Mouse (Mus musculus) gastrocnemius, postnatal 25 days (tissue): ENCODE results near the gene Olfr709-ps1. TPM values are rescaled to one million over a fixed set of nuclear protein-coding genes. Genes with fewer than 3 reads are reported as not detected.
"Not testable (repeated sequence)": the region's sequence is repeated elsewhere in the genome, so short reads cannot be mapped to it uniquely, and the experiment has no call there.

Experiments
- DNase-seq: peaks from one replicate; pipeline ENCODE4 v3.0.0; 2022
- long read RNA-seq, 2 experiments: library from polyadenylated mRNA; stranded (forward); transcript quantifications; one replicate each; pipeline ENCODE4 v2.0.0; 2021
- total RNA-seq, 2 experiments: library from RNA; stranded (reverse); gene quantifications; 1 replicate in 1 of 2; 2 replicates in 1 of 2; pipeline ENCODE4 v1.2.3; 2021

Gene Olfr709-ps1
- total RNA-seq = not detected
- long read RNA-seq, experiment 1 = 0 reads
- long read RNA-seq, experiment 2 = 0 reads

DNA sequence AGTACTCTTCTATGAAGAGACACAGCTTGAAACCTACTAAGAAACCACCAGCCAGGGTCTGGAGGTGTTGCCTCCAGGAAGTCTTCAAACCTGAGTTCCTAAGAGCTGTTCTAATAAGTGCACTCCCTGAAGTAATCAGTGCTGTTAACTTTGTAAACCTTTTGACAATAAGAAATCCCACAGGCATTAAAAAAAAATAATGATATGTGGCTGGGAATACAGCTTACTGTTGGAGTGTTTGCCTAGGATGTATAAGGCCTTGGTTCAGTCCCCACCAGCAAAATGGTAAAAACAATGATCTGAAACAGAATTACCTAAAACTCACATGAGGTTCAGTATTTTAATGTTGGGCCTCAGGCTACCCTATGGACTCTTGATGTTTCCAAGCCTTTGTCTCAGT lies at the start of gene Olfr709-ps1:
Olfr709-ps1 (minus strand) TSS at position 101 of the 400 bp plus-strand sequence.
- no peak for DNase-seq

DNA sequence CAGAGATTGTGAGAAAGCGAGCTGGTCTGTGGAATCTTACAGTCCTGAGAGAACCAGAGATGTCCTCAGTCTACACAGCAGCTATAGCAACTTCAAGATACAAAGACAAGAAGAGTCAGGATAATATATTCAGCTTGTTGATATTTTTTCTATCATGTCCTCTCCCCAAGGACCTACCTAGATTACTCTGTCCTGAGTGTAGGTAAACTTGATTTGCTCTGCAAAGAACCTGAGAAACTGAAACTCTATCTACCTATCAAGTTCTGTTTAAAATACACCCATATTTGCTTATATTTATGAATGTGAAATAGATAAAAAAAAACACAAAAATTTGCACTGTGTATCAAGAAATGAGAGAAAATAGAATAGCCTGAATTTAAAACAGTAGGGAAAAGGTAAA lies 43.3 kb upstream of the Olfr709-ps1 start, which contains the start of gene Olfr711:
Olfr711 (minus strand) TSS at position 101 of the 400 bp plus-strand sequence.
- DNase-seq = no peak

GRCm38 (mm10) chr7:106967503-106967902 lies 35.5 kb upstream of the Olfr709-ps1 start:
- not testable (repeated sequence) for DNase-seq

- no peak for DNase-seq
Measured at GRCm38 (mm10) chr7:106963837-106964236, 31.8 kb upstream of the Olfr709-ps1 start, which contains the start of gene Olfr6. TSS of gene Olfr6 (minus strand) at chr7:106963937.

DNA sequence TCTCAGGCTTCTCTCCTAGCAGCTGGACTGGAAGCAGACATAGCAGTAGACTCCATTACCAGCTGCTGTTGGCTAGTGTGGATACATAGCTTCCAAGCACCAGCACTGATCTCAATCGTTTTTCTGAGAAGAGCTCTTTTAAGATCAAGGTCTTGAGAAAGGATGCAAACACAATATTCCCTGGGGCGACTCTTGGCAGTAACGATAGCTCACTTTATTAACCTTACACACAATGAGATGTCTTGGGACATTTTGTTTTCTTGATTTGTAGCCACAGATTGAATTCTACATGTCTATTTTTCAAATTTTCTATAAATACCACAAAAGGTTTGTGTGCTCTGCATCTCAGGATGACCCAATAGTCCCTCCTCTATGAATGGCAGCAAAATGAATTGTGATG lies 16.2 kb upstream of the Olfr709-ps1 start, which contains the start of gene Olfr710:
Olfr710 (minus strand) TSS at position 101 of the 400 bp plus-strand sequence.
- DNase-seq = no peak

DNA sequence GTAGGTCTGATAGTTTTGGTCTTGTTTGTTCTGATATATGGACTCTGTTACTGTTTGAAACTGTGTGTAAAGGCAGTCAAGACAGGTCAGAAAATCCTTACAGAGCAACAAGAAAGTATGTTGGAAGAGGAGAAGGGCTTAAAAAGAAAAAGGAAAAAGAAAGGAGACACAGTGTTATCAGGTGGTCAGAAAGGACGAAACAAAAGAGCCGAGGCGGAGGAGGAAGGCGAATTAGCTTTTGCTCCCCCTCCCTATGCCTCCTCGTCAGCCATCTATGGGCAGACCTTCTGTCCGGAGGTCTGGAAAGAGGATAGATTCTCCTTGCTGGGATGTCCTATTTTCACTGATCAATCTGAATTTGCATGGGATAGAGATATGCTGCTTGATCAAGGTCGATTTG lies 11.1 kb downstream of the Olfr709-ps1 start:
- DNase-seq = not testable (repeated sequence)

GRCm38 (mm10) chr7:106907676-106908075 lies 24.3 kb downstream of the Olfr709-ps1 start, which contains the start of gene Olfr1532-ps1:
TSS of gene Olfr1532-ps1 (plus strand) at chr7:106908001.
- no peak for DNase-seq

DNA sequence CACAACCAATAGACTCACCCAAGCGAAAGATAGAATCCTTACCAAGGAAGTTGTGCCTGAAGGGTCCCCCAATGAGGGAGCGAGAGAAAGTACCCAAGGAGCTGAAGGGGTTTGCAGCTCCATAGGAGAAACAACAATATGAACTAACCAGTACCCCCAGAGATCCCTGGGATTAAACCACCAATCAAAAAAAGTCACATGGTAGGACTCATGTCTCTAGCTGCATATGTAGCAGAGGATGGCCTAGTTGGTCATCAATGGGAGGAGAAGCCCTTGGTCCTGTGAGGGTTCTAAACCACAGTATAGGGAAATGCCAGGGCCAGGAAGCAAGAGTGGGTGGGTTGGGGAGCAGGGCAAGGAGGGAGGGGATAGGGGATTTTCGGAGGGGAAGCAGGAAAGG lies 30.9 kb downstream of the Olfr709-ps1 start, which contains the start of gene Olfr707:
Olfr707 (minus strand) TSS at position 101 of the 400 bp plus-strand sequence.
- DNase-seq = not testable (repeated sequence)

DNA sequence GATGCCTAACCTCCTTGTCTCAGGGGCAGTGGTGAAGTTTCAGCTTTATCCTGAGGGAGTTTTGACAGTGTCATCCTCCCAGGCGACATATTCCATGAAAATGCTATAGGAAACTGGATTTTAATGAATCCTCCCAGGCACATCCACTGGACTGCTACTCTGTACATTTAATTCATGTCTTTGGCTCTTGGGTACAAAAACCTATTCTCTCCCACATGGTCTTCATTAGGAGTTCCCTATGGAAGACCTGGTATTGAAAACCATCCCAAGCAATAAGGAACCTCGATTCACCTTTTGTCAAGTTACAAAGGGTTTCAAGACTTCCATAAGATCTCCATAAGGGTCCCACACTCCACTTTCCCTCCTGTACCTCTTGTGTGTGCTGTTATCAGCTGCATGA lies 44.0 kb downstream of the Olfr709-ps1 start, which contains the start of gene Olfr706:
Olfr706 (minus strand) TSS at position 101 of the 400 bp plus-strand sequence.
- DNase-seq = no peak

- DNase-seq = no peak
Measured at GRCm38 (mm10) chr7:106876791-106877190, 55.2 kb downstream of the Olfr709-ps1 start, which contains the start of gene Olfr705. TSS of gene Olfr705 (minus strand) at chr7:106876891.

Other genes with a start within 250 kb of the Olfr709-ps1 start
- not detected for gene Olfr694, start 240.4 kb downstream of the Olfr709-ps1 start, total RNA-seq
- not detected for gene Olfr695, start 215.8 kb downstream of the Olfr709-ps1 start, total RNA-seq
- gene Olfr697, start 189.8 kb downstream of the Olfr709-ps1 start, total RNA-seq = not detected
- gene Olfr698, start 176.8 kb downstream of the Olfr709-ps1 start, total RNA-seq = not detected
- gene Olfr699, start 139.0 kb downstream of the Olfr709-ps1 start, total RNA-seq = not detected
- not detected for gene Olfr700, start 123.4 kb downstream of the Olfr709-ps1 start, total RNA-seq
- gene Olfr701, start 118.1 kb downstream of the Olfr709-ps1 start, total RNA-seq = not detected
- gene Olfr702, start 98.3 kb downstream of the Olfr709-ps1 start, total RNA-seq = not detected
- not detected for gene Olfr703, start 88.9 kb downstream of the Olfr709-ps1 start, total RNA-seq
- gene Olfr704, start 69.0 kb downstream of the Olfr709-ps1 start, total RNA-seq = not detected
- not detected for gene Olfr705, start 55.3 kb downstream of the Olfr709-ps1 start, total RNA-seq
- not detected for gene Olfr706, start 44.1 kb downstream of the Olfr709-ps1 start, total RNA-seq
- gene Olfr707, start 31.0 kb downstream of the Olfr709-ps1 start, total RNA-seq = not detected
- gene Olfr1532-ps1, start 24.2 kb downstream of the Olfr709-ps1 start, total RNA-seq = not detected
- not detected for gene Olfr710, start 16.1 kb upstream of the Olfr709-ps1 start, total RNA-seq
- not detected for gene Olfr6, start 31.7 kb upstream of the Olfr709-ps1 start, total RNA-seq
- not detected for gene Olfr711, start 43.2 kb upstream of the Olfr709-ps1 start, total RNA-seq
- gene Olfr2, start 73.9 kb upstream of the Olfr709-ps1 start, total RNA-seq = not detected
- gene Olfr713, start 99.0 kb upstream of the Olfr709-ps1 start, total RNA-seq = not detected
- gene Olfr714, start 138.8 kb upstream of the Olfr709-ps1 start, total RNA-seq = not detected
- gene Olfr17, start 161.0 kb upstream of the Olfr709-ps1 start, total RNA-seq = not detected
- not detected for gene Olfr715b, start 178.2 kb upstream of the Olfr709-ps1 start, total RNA-seq
- gene Olfr715, start 198.9 kb upstream of the Olfr709-ps1 start, total RNA-seq = not detected
- gene Olfr716, start 206.1 kb upstream of the Olfr709-ps1 start, total RNA-seq = not detected
- not detected for gene Nlrp14, start 234.8 kb upstream of the Olfr709-ps1 start, total RNA-seq